Comparison of ENCODE assay signal across 9 mouse cellular contexts in genomic region chr11:90071747-90072146, GRCm38 (mm10). TPM values are rescaled to one million over a fixed set of nuclear protein-coding genes. Genes with fewer than 3 reads are reported as not detected.
A peak's percentile ranks its signal among the peaks of the same experiment; 100 is the strongest.
DNase-seq lines count a peak whose midpoint lies in the region; ATAC-seq and TF ChIP-seq lines count a peak whose summit lies in the region.
"Had no signal": no experiment of that assay in that cellular context is flagged by ENCODE, and none has a peak within 500 bp of the region (broad histone marks: within the 10 kb centered on the region; RNA-seq: fewer than 3 reads in every experiment).

No protein-coding gene starts in this region.

- intact Hi-C loops in heart, postnatal 14 days (cut with DNase I): no loop called here

- ATAC-seq in heart, embryonic 12.5 days (ENCODE audit: insufficient number of reproducible peaks, low FRiP score): no peak
- ATAC-seq in lung, embryonic 15.5 days (ENCODE audit: borderline replicate concordance, extremely low read depth, low FRiP score, low TSS enrichment): peak; percentile 64

- H3K4me1 ChIP-seq in heart, embryonic 12.5 days (replicated peaks): peaks cover 8% of the 10 kb centered on the region; the same call in 1 of the 2 replicates
- no peaks in the 10 kb centered on the region for H3K4me1 ChIP-seq in ES-E14 (ENCODE audit: control insufficient read depth in 2 of 2, insufficient read depth in 2 of 2, low read length in 2 of 2, poor library complexity in 1 of 2)
- peaks cover 9% of the 10 kb centered on the region; the same call in 1 of the 2 replicates for H3K4me1 ChIP-seq in lung, embryonic 15.5 days
- H3K4me1 ChIP-seq: heart, embryonic 15.5 days had no signal

- peak overlapping the region; percentile 4; the same call in 1 of the 2 replicates for H3K4me2 ChIP-seq in heart, embryonic 12.5 days
- no peak overlapping the region; the same call in 1 of the 2 replicates for H3K4me2 ChIP-seq in lung, embryonic 15.5 days
- H3K4me2 ChIP-seq: heart, embryonic 15.5 days had no signal

- H3K9me3 ChIP-seq in heart, embryonic 12.5 days (replicated peaks): no peaks in the 10 kb centered on the region
- no peaks in the 10 kb centered on the region for H3K9me3 ChIP-seq in ES-E14 (ENCODE audit: control insufficient read depth, insufficient read depth, low read depth, low read length)
- H3K9me3 ChIP-seq in lung, embryonic 15.5 days: no peaks in the 10 kb centered on the region
- H3K9me3 ChIP-seq: heart, embryonic 15.5 days had no signal

- in situ Hi-C loops in ES-E14 (cut with MboI; ENCODE audit: low sequenced_read_pairs in 2 of 2, unreplicated experiment in 2 of 2): no loop called here

- no peak overlapping the region for H3K27ac ChIP-seq in heart, embryonic 12.5 days (ENCODE audit: poor library complexity, severe bottlenecking)
- H3K27ac ChIP-seq in ES-E14 (ENCODE audit: insufficient read depth, low read depth, low read length, poor library complexity, severe bottlenecking): no peak overlapping the region
- 0 out of 2 replicates have a peak overlapping the region, but pooled peaks have one; percentile 4 for H3K27ac ChIP-seq in lung, embryonic 15.5 days
- H3K27ac ChIP-seq: heart, embryonic 15.5 days had no signal

- no peak for DNase-seq in heart, postnatal 14 days
- peak; percentile 6 for DNase-seq in ES-E14 (ENCODE audit: low read depth, low spot score)
- DNase-seq in fat pad, adult 2 months (ENCODE audit: extremely low read depth, low read depth, low spot score): peak; percentile 8
- no peak for DNase-seq in cerebellum, adult 11 months
- DNase-seq in ovary, postnatal 10 days (ENCODE audit: low spot score): no peak
- no peak for DNase-seq in heart, adult 8-10 months (ENCODE audit: low spot score)

- H3K9ac ChIP-seq in heart, embryonic 12.5 days: no peak overlapping the region
- no peak overlapping the region for H3K9ac ChIP-seq in ES-E14 (ENCODE audit: insufficient read depth, low read depth, low read length, poor library complexity, severe bottlenecking)
- no peak overlapping the region for H3K9ac ChIP-seq in lung, embryonic 15.5 days
- H3K9ac ChIP-seq: heart, embryonic 15.5 days had no signal

- no peaks in the 10 kb centered on the region for H3K27me3 ChIP-seq in heart, embryonic 12.5 days (replicated peaks)
- H3K27me3 ChIP-seq in lung, embryonic 15.5 days: no peaks in the 10 kb centered on the region
- H3K27me3 ChIP-seq: heart, embryonic 15.5 days had no signal

- 42% methylated on average over 9 of the region's 9 CpGs for WGBS in heart, embryonic 12.5 days
- WGBS in lung, embryonic 15.5 days: 22% methylated on average over 9 of the region's 9 CpGs

- no peak overlapping the region for H3K4me3 ChIP-seq in heart, embryonic 12.5 days
- H3K4me3 ChIP-seq in ES-E14 (ENCODE audit: insufficient read depth in 1 of 2, low read depth in 1 of 2, low read length in 2 of 2, poor library complexity in 1 of 2, severe bottlenecking in 1 of 2): no peak overlapping the region
- H3K4me3 ChIP-seq in lung, embryonic 15.5 days: no peak overlapping the region
- H3K4me3 ChIP-seq: heart, embryonic 15.5 days had no signal

- no peaks in the 10 kb centered on the region for H3K36me3 ChIP-seq in heart, embryonic 12.5 days
- no peaks in the 10 kb centered on the region for H3K36me3 ChIP-seq in ES-E14 (ENCODE audit: control insufficient read depth, insufficient read depth, low read length, poor library complexity, severe bottlenecking)
- no peaks in the 10 kb centered on the region for H3K36me3 ChIP-seq in lung, embryonic 15.5 days
- H3K36me3 ChIP-seq: heart, embryonic 15.5 days had no signal

TF ChIP-seq in ES-E14, 5 proteins besides CTCF, POLR2A, EP300 and RAD21:
- no peak for TF ChIP-seq ZC3H11A (IDR thresholded peaks at IDR 0.05; ENCODE audit: borderline replicate concordance, low read depth, low read length)
- TF ChIP-seq ZNF384 (IDR thresholded peaks at IDR 0.05; ENCODE audit: low read depth, low read length): no peak
- TF ChIP-seq CHD2 (IDR thresholded peaks at IDR 0.05; ENCODE audit: low read depth, low read length): no peak
- TF ChIP-seq MAFK (IDR thresholded peaks at IDR 0.05; ENCODE audit: insufficient read depth, low read depth, low read length): no peak
- no peak for TF ChIP-seq HCFC1 (IDR thresholded peaks at IDR 0.05; ENCODE audit: borderline replicate concordance, insufficient read depth, low read length)
TF ChIP-seq in ES-E14: peak in this region for 0.

RNA-seq across cellular contexts. Expression of gene Tmem100, which starts 41.6 kb away (rescaled TPM):
- polyA plus RNA-seq in heart, embryonic 12.5 days (2016; fragmentation: Nextera tagmentation; extraction: Ambion mirVana): 15.9 and 17.1 TPM in 2 replicates
- total RNA-seq in heart, postnatal 14 days (2021): 10 to 100 TPM; 28.2 to 32.1 TPM
- 0.11 and 0.18 TPM in 2 replicates for total RNA-seq in ES-E14 (2012; rRNA removed)
- 22.4 and 26.6 TPM in 2 replicates for polyA plus RNA-seq in lung, embryonic 15.5 days (2015; fragmentation: Nextera tagmentation; extraction: Ambion mirVana)
- 10 to 100 TPM in 3 of 4 experiments, 1 to 10 TPM in 1; 8.6 to 12.2 (median 11.6) TPM for total RNA-seq in heart, adult 8-10 months (2022)

Comparison
In these comparisons a context has a peak if more than half of its experiments do, and no peak if none do; other contexts are left out.
1. DNase-seq: peak in ES-E14 (single experiment) and fat pad, adult 2 months (single experiment); none in heart, postnatal 14 days (0 of 2), cerebellum, adult 11 months (single experiment), ovary, postnatal 10 days (single experiment) and heart, adult 8-10 months (single experiment).